Mouse (Mus musculus) layer of hippocampus, postnatal 25 days (tissue): Measurements from ENCODE around the gene Ccdc9b. TPM values are rescaled to one million over a fixed set of nuclear protein-coding genes. Genes with fewer than 3 reads are reported as not detected.

ENCODE experiments used
- DNase-seq, 2 experiments: peaks; one replicate each; pipeline ENCODE4 v3.0.0; 2022; ENCODE audit warnings: mixed read lengths in 2 of 2, low spot score in 1 of 2; ENCODE audit errors: extremely low spot score in 1 of 2
- total RNA-seq, 2 experiments: library from RNA; stranded (reverse); gene quantifications; 2 replicates each; pipeline ENCODE4 v1.2.3; 2021

The Ccdc9b gene
- total RNA-seq, 2 experiments from 2014 or later = 4.9 to 6.7 TPM

GRCm38 (mm10) chr2:118779065-118779464 is 16.6 kb upstream of the Ccdc9b start:
- no peak for DNase-seq

- DNase-seq = no peak
Observed at GRCm38 (mm10) chr2:118778418-118778817, 16.0 kb upstream of the Ccdc9b start.

- no peak for DNase-seq
Observed at GRCm38 (mm10) chr2:118776295-118776694, 13.8 kb upstream of the Ccdc9b start.

- DNase-seq = peak in 1 of 2 experiments; percentile 38
Observed at GRCm38 (mm10) chr2:118775846-118776245, 13.4 kb upstream of the Ccdc9b start.

GRCm38 (mm10) chr2:118775396-118775795 is 12.9 kb upstream of the Ccdc9b start:
- DNase-seq = no peak

- DNase-seq = no peak
Observed at GRCm38 (mm10) chr2:118774536-118774935, 12.1 kb upstream of the Ccdc9b start.

- DNase-seq = no peak
Observed at GRCm38 (mm10) chr2:118772158-118772874, 9.9 kb upstream of the Ccdc9b start, which contains the start of gene Phgr1. Gene Phgr1, plus strand, starts transcription at chr2:118772769.

- DNase-seq = no peak
Observed at GRCm38 (mm10) chr2:118766041-118767033, 3.9 kb upstream of the Ccdc9b start.

GRCm38 (mm10) chr2:118764875-118765274 is 2.4 kb upstream of the Ccdc9b start:
- no peak for DNase-seq

- no peak for DNase-seq
Observed at GRCm38 (mm10) chr2:118764094-118764831, 1.8 kb upstream of the Ccdc9b start.

- DNase-seq = peak in 1 of 2 experiments; percentile 29
Observed at GRCm38 (mm10) chr2:118763469-118763868, 1.0 kb upstream of the Ccdc9b start.

GRCm38 (mm10) chr2:118762784-118763148 is 305 bp upstream of the Ccdc9b start:
- DNase-seq = no peak

- no peak for DNase-seq
Observed at GRCm38 (mm10) chr2:118761358-118761757, 1.1 kb downstream of the Ccdc9b start.

GRCm38 (mm10) chr2:118760311-118761025 is 2.0 kb downstream of the Ccdc9b start:
- no peak for DNase-seq

GRCm38 (mm10) chr2:118759828-118760227 is 2.6 kb downstream of the Ccdc9b start:
- DNase-seq = peak in 1 of 2 experiments; percentile 54

GRCm38 (mm10) chr2:118756103-118756502 is 6.4 kb downstream of the Ccdc9b start:
- no peak for DNase-seq

- no peak for DNase-seq
Observed at GRCm38 (mm10) chr2:118755407-118755806, 7.1 kb downstream of the Ccdc9b start.

GRCm38 (mm10) chr2:118754143-118754542 is 8.3 kb downstream of the Ccdc9b start:
- no peak for DNase-seq

GRCm38 (mm10) chr2:118752792-118753108 is 9.7 kb downstream of the Ccdc9b start:
- no peak for DNase-seq
